Mouse (Mus musculus): ENCODE data around the gene Tmem231. TPM values are rescaled to one million over a fixed set of nuclear protein-coding genes. Genes with fewer than 3 reads are reported as not detected.

Tmem231 gene
- polyA plus RNA-seq (2012; rRNA removed) = 16.3 and 19.8 TPM in 2 replicates
- polyA plus RNA-seq (2014; fragmentation: Nextera tagmentation; extraction: Ambion mirVana) = 15.7 and 17.9 TPM in 2 replicates

GRCm38 (mm10) chr8:111933348-111934076 is at the start of gene Tmem231:
TSS of gene Tmem231 (minus strand) at chr8:111933881.
- peak within 1 kb of the TSS; percentile 87 for H3K4me2 ChIP-seq (replicated peaks; ENCODE audit: low read depth, low read length, severe bottlenecking)
- peak within 1 kb of the TSS; percentile 69 for H3K4me3 ChIP-seq (replicated peaks; ENCODE audit: low read length)
- ATAC-seq (ENCODE audit: low FRiP score, low read depth) (peak; percentile 99), DNase-seq (ENCODE audit: low spot score) (peak; percentile 94)
- WGBS = 6% methylated on average over 52 of the region's 53 CpGs
- H3K36me3 ChIP-seq (ENCODE audit: control insufficient read depth, insufficient read depth, low read length) = 0 out of 2 replicates have a peak, but pooled peaks cover 2% of the 10 kb centered on the region
- H3K9me3 ChIP-seq (ENCODE audit: control insufficient read depth, low read length) = no peaks in the 10 kb centered on the region
- no peak for TF ChIP-seq POLR2A (IDR thresholded peaks at IDR 0.05; ENCODE audit: borderline replicate concordance, extremely low read depth, insufficient read depth, insufficient read length)
- peaks cover 7% of the 10 kb centered on the region; the same call in 1 of the 2 replicates for H3K4me1 ChIP-seq (ENCODE audit: control insufficient read depth, insufficient read depth, low read length)
- peak within 1 kb of the TSS; percentile 80 for H3K27ac ChIP-seq (replicated peaks; ENCODE audit: low read depth, low read length)
- peak within 1 kb of the TSS; percentile 70 for H3K9ac ChIP-seq (ENCODE audit: low read depth, low read length, severe bottlenecking)
- no peaks in the 10 kb centered on the region for H3K27me3 ChIP-seq (ENCODE audit: control insufficient read depth, insufficient read depth, low read length)

DNA sequence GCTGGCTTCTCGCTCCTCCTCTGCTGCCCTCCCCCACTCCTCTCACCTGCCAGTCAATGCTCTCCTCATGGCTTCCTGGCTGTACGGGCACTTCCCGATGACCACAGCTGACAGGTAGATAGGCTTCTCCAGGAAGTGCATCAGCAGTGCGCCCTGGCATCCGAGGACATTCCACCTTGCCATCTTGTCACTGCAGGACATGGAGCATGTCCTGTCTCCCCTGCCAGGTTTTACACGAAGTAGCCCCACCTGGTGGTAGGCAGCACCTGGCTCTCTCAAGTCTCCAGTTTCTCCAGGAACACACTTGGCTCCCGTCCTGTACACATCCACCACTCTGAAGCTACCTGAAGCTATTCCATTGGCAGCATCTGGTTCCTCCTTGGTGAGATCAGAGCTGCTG is 48.4 kb upstream of the Tmem231 start:
- H3K27ac ChIP-seq (replicated peaks; ENCODE audit: low read depth, low read length) = no peak overlapping the region
- peaks cover 47% of the 10 kb centered on the region for H3K36me3 ChIP-seq (ENCODE audit: control insufficient read depth, insufficient read depth, low read length)
- no peaks in the 10 kb centered on the region for H3K4me1 ChIP-seq (ENCODE audit: control insufficient read depth, insufficient read depth, low read length)
- H3K9ac ChIP-seq (ENCODE audit: low read depth, low read length, severe bottlenecking) = no peak overlapping the region
- 70% methylated on average over 7 of the region's 7 CpGs for whole genome bisulfite sequencing
- ATAC-seq (ENCODE audit: low FRiP score, low read depth) = no peak
- H3K4me3 ChIP-seq (replicated peaks; ENCODE audit: low read length) = no peak overlapping the region
- TF ChIP-seq POLR2A (IDR thresholded peaks at IDR 0.05; ENCODE audit: borderline replicate concordance, extremely low read depth, insufficient read depth, insufficient read length) = no peak
- DNase-seq (ENCODE audit: low spot score) = no peak
- no peaks in the 10 kb centered on the region for H3K9me3 ChIP-seq (ENCODE audit: control insufficient read depth, low read length)
- no peak overlapping the region for H3K4me2 ChIP-seq (replicated peaks; ENCODE audit: low read depth, low read length, severe bottlenecking)
- no peaks in the 10 kb centered on the region for H3K27me3 ChIP-seq (ENCODE audit: control insufficient read depth, insufficient read depth, low read length)

DNA sequence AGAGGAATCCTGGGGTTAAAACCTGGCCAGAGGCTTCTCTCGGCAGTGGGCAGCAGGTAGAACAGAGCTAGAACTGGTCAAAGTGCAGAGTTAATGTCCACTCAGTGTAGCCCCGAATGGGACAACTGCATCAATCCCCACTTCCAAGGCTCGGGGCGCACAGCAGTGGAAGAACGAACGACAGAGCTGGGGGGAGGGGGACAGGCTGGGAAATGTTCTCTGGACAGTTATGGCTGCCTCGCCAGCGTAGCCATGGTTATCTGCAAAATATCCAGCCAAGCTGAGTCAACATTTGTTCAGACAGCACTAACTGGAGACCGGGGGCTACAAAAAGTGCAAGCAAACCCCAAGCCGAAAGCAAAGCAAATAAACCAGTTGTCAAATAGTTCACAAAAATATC is 44.5 kb upstream of the Tmem231 start:
- Histone ChIP-seq H3K9ac (ENCODE audit: low read depth, low read length, severe bottlenecking) (no peak overlapping the region), H3K4me1 (ENCODE audit: control insufficient read depth, insufficient read depth, low read length) (no peaks in the 10 kb centered on the region), H3K4me2 (replicated peaks; ENCODE audit: low read depth, low read length, severe bottlenecking) (no peak overlapping the region), H3K27ac (replicated peaks; ENCODE audit: low read depth, low read length) (no peak overlapping the region), H3K9me3 (ENCODE audit: control insufficient read depth, low read length) (no peaks in the 10 kb centered on the region), H3K36me3 (ENCODE audit: control insufficient read depth, insufficient read depth, low read length) (peaks cover 33% of the 10 kb centered on the region; the same call in 1 of the 2 replicates), H3K27me3 (ENCODE audit: control insufficient read depth, insufficient read depth, low read length) (no peaks in the 10 kb centered on the region), H3K4me3 (replicated peaks; ENCODE audit: low read length) (no peak overlapping the region)
- TF ChIP-seq POLR2A (IDR thresholded peaks at IDR 0.05; ENCODE audit: borderline replicate concordance, extremely low read depth, insufficient read depth, insufficient read length) = no peak
- ATAC-seq (ENCODE audit: low FRiP score, low read depth) (no peak), DNase-seq (ENCODE audit: low spot score) (no peak)
- 87% methylated on average over 10 of the region's 10 CpGs for WGBS

GRCm38 (mm10) chr8:111976326-111976725 is 42.6 kb upstream of the Tmem231 start:
- 88% methylated on average over 2 of the region's 2 CpGs for WGBS
- H3K9me3 ChIP-seq (ENCODE audit: control insufficient read depth, low read length) = no peaks in the 10 kb centered on the region
- peaks cover 27% of the 10 kb centered on the region; the same call in 1 of the 2 replicates for H3K36me3 ChIP-seq (ENCODE audit: control insufficient read depth, insufficient read depth, low read length)
- H3K9ac ChIP-seq (ENCODE audit: low read depth, low read length, severe bottlenecking) = no peak overlapping the region
- no peak overlapping the region for H3K4me3 ChIP-seq (replicated peaks; ENCODE audit: low read length)
- DNase-seq (ENCODE audit: low spot score) (no peak), ATAC-seq (ENCODE audit: low FRiP score, low read depth) (no peak)
- H3K27me3 ChIP-seq (ENCODE audit: control insufficient read depth, insufficient read depth, low read length) = no peaks in the 10 kb centered on the region
- no peak for TF ChIP-seq POLR2A (IDR thresholded peaks at IDR 0.05; ENCODE audit: borderline replicate concordance, extremely low read depth, insufficient read depth, insufficient read length)
- no peak overlapping the region for H3K4me2 ChIP-seq (replicated peaks; ENCODE audit: low read depth, low read length, severe bottlenecking)
- H3K4me1 ChIP-seq (ENCODE audit: control insufficient read depth, insufficient read depth, low read length) = no peaks in the 10 kb centered on the region
- no peak overlapping the region for H3K27ac ChIP-seq (replicated peaks; ENCODE audit: low read depth, low read length)

DNA sequence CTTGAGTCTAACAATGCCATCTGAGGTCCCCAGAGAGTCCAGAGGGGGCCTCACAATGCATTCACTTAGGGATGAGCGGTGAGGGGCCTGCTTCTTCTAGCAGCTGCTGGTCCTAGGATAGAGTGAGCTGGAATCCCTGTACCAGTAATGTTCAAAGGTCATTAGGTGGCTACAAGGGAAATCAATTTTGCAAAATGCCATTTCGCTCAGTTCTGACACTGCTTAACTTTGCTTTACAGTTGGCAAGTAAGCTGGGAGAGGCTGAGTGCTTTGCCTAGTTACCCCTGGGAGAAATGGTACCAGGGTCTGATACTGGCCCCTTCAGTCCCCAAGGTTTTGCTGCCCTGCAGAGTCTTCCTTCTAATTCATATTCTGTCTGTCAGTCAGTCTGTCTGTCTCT is 42.0 kb upstream of the Tmem231 start:
- ATAC-seq (ENCODE audit: low FRiP score, low read depth) (no peak), DNase-seq (ENCODE audit: low spot score) (no peak)
- Histone ChIP-seq H3K27me3 (ENCODE audit: control insufficient read depth, insufficient read depth, low read length) (no peaks in the 10 kb centered on the region), H3K9me3 (ENCODE audit: control insufficient read depth, low read length) (no peaks in the 10 kb centered on the region), H3K27ac (replicated peaks; ENCODE audit: low read depth, low read length) (no peak overlapping the region), H3K4me3 (replicated peaks; ENCODE audit: low read length) (no peak overlapping the region), H3K4me2 (replicated peaks; ENCODE audit: low read depth, low read length, severe bottlenecking) (no peak overlapping the region), H3K4me1 (ENCODE audit: control insufficient read depth, insufficient read depth, low read length) (no peaks in the 10 kb centered on the region), H3K9ac (ENCODE audit: low read depth, low read length, severe bottlenecking) (no peak overlapping the region), H3K36me3 (ENCODE audit: control insufficient read depth, insufficient read depth, low read length) (peaks cover 30% of the 10 kb centered on the region; the same call in 1 of the 2 replicates)
- TF ChIP-seq POLR2A (IDR thresholded peaks at IDR 0.05; ENCODE audit: borderline replicate concordance, extremely low read depth, insufficient read depth, insufficient read length) = no peak
- WGBS = 98% methylated on average over 2 of the region's 2 CpGs
